Mouse (Mus musculus): ENCODE results near the gene Htr6. TPM values are rescaled to one million over a fixed set of nuclear protein-coding genes. Genes with fewer than 3 reads are reported as not detected.

Htr6 gene
- polyA plus RNA-seq, 1 experiment from 2014 or later, result 0.16 TPM

Other genes starting within 250 kb of the Htr6 start
- gene Pla2g5, start 212.1 kb downstream of the Htr6 start, polyA plus RNA-seq (2014; fragmentation: Nextera tagmentation; extraction: Ambion mirVana), result 0.19 and 0.42 TPM in 2 replicates
- gene Gm13030, start 201.6 kb downstream of the Htr6 start, polyA plus RNA-seq (2014; fragmentation: Nextera tagmentation; extraction: Ambion mirVana), result not detected in 2 replicates
- gene Pla2g2e, start 197.6 kb downstream of the Htr6 start, polyA plus RNA-seq (2014; fragmentation: Nextera tagmentation; extraction: Ambion mirVana), result not detected in 2 replicates
- 3.0 and 4.7 TPM in 2 replicates for gene Otud3, start 161.6 kb downstream of the Htr6 start, polyA plus RNA-seq (2014; fragmentation: Nextera tagmentation; extraction: Ambion mirVana)
- gene Rnf186, start 108.5 kb downstream of the Htr6 start, polyA plus RNA-seq (2014; fragmentation: Nextera tagmentation; extraction: Ambion mirVana), result 54.1 and 56.2 TPM in 2 replicates
- 9.4 and 10.0 TPM in 2 replicates for gene Tmco4, start 102.7 kb downstream of the Htr6 start, polyA plus RNA-seq (2014; fragmentation: Nextera tagmentation; extraction: Ambion mirVana)
- gene Nbl1, start 17.4 kb upstream of the Htr6 start, polyA plus RNA-seq (2014; fragmentation: Nextera tagmentation; extraction: Ambion mirVana), result 50.5 and 55.5 TPM in 2 replicates
- 530 and 580 TPM in 2 replicates for gene Minos1, start 55.5 kb upstream of the Htr6 start, polyA plus RNA-seq (2014; fragmentation: Nextera tagmentation; extraction: Ambion mirVana)
- gene Capzb, start 117.3 kb upstream of the Htr6 start, polyA plus RNA-seq (2014; fragmentation: Nextera tagmentation; extraction: Ambion mirVana), result 313 and 325 TPM in 2 replicates
- gene Pqlc2, start 235.1 kb upstream of the Htr6 start, polyA plus RNA-seq (2014; fragmentation: Nextera tagmentation; extraction: Ambion mirVana), result 15.9 and 17.1 TPM in 2 replicates
- 133 and 140 TPM in 2 replicates for gene Akr7a5, start 235.2 kb upstream of the Htr6 start, polyA plus RNA-seq (2014; fragmentation: Nextera tagmentation; extraction: Ambion mirVana)

All from intestine, embryonic 14.5 days (tissue).